Mouse (Mus musculus) cerebellum, adult 11 months (tissue): ENCODE data around the gene Pcnx3.

Experiments
- DNase-seq: peaks from one replicate; pipeline ENCODE4 v3.0.0; 2022

The Pcnx3 gene

DNA sequence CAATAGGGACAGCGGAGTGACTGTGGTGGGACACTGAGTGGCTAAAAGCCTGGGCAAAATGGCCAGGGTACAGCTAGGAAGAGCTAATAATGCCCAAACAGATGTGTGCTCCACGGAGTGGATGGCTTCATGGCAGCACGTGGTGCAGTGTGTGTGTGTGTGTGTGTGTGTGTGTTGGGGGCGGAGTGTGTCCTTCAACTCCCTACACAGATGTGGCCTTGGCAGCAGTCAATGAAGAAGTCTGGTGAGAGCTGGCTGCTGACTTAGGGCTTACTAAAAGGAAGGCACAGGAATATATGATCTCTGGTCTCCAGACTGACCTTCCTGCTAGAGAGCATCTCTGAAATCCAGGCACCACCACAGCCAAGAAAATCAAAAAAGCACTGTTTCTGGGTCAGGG is 20.3 kb downstream of the Pcnx3 start:
- DNase-seq: no peak

- no peak for DNase-seq
Observed at GRCm38 (mm10) chr19:5666386-5666785, 22.3 kb downstream of the Pcnx3 start.

- no peak for DNase-seq
Observed at GRCm38 (mm10) chr19:5665465-5665864, 23.2 kb downstream of the Pcnx3 start.

DNA sequence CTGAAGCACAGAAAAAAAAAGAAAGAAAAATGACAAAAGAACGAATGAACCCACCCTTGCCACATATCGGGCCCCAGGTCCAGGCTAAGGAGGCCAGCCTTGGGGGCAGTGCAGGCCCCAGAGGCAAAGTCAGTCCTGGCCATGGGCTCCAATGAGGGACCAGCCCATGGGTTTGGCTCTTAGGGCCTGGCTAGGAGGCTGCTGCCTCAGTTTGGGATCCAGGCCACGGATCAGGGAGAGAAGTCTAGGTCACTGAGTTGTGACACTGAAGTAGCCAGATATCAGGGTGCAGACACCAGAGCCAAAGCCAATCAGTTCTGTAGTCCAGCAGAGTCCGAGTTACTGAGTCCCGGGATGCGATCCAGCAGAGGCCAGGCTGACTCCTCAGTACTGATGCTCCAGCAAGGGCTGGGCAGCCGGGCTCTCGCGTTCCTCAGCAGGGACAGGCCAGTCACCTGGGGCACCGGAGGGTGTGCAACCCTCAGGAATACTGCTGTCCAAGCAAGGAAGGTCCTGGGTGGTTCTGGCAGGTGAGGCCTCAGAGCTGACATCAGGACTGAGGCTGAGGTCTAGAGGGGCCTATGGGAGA is 23.9 kb downstream of the Pcnx3 start:
- no peak for DNase-seq

DNA sequence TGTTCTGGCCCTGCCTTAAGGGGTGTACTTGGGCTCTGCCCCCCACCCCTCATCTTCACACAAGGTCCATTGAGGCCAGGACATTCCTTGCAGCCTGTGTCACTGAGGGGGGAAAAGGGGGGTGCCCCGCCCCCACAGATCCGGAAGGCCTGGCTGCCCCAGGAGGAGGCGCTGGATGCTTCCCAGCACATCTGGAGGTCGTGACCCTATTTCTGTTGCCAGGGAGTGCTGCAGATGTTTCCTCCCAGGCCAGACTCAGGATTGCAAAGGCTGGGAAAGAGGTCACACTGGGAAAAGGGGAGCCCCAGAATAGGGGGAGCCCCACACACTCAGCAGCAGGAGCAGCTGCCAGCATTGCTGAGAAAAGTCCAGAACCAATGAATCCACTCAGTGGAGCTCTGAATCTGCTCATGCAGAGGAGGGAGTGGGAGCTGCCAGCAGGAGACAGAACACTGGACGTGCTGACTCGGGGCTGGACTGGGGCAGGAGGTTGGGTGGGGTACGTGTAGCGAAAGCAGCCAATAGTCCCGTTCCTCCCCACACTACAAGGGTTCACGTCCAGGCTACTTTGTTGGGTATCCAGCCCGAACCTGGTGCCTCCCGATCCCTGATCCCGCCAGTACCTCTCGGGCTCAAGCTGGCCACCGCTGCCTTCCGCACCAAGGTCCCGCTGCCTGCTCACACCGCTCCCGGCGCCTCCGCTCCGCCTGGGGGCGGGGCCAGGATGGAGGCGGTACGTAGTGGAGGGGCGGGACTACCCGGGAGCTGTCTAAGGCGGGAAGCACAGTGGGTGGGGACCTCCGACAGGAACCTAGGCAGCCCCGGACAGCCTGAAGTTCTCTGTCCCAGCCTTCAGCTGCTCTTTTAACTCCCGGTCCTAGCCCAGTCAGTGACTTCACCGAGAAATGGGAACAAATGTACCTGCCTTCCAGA is 25.5 kb downstream of the Pcnx3 start, which contains the start of gene Sipa1:
Gene Sipa1 (minus strand): TSS at position 727 of the 933 bp plus-strand sequence.
- peak; percentile 55 for DNase-seq

- no peak for DNase-seq
Observed at GRCm38 (mm10) chr19:5662310-5662709, 26.4 kb downstream of the Pcnx3 start.

- DNase-seq: no peak
Observed at GRCm38 (mm10) chr19:5660942-5661751, 27.6 kb downstream of the Pcnx3 start.

GRCm38 (mm10) chr19:5654720-5655298 is 33.9 kb downstream of the Pcnx3 start:
- no peak for DNase-seq

DNA sequence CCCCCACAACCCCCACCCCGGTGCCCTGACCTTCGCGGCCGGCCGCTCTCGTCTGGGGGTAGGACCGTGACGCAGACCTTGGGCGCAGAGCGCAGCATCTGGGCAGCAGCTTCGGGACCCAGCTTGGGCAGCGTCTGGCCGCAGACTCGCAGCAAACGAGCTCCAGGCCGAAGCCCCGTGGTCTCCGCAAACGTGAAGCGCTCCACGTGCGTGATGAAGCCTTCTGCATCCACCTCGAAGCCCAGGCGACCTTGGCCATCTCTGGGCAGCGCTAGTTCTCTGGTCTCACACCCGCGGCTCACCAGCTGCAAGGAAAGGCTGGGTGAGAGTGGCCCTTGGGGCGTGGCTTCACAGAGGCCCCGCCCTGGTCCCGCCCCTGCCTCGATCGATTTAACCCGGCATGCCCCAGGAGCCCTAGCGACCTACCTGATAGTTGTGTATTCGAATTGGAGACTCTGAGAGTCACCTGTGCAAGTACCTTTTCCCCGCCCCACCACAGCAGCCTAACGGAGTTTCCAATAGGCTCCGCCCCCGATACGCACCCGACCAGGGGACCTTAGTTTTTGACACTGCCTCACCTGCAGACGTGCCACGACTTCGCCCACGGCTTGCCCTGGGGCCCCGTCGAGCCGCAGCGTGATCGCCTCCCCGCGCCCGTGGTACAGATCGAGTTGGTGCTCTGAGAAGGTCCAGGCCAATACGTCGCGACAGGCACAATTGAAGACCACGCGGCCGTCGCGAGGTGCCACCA is 34.6 kb downstream of the Pcnx3 start:
- no peak for DNase-seq

GRCm38 (mm10) chr19:5652570-5652969 is 36.1 kb downstream of the Pcnx3 start:
- DNase-seq: no peak

GRCm38 (mm10) chr19:5651502-5652274 is 37.0 kb downstream of the Pcnx3 start:
- DNase-seq: no peak

GRCm38 (mm10) chr19:5649298-5649741 is 39.4 kb downstream of the Pcnx3 start:
- no peak for DNase-seq

GRCm38 (mm10) chr19:5648401-5649297 is 40.1 kb downstream of the Pcnx3 start:
- DNase-seq: peak; percentile 56

DNA sequence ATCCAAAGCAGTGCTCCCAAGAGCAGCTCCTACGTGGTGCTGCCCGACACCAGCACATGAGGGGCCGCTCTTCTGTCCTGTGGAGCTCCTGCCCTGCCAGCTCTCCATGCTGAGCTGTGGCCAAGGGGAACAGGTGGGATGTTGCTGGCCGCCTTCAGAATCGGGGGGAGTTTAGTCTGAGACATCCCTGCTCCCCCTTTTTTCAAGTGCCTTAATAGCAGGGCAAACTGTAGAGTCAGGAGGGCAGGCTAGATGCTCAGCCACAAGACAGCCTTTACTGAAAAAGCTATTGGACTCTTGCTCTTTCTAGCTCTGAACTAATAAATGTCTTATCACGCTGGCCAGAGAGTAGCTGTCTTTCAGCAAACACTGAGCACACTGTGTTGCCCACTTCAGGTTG is 40.9 kb downstream of the Pcnx3 start:
- DNase-seq: no peak

- DNase-seq: no peak
Observed at GRCm38 (mm10) chr19:5646731-5647330, 41.9 kb downstream of the Pcnx3 start.

GRCm38 (mm10) chr19:5645280-5645679 is 43.4 kb downstream of the Pcnx3 start:
- no peak for DNase-seq

DNA sequence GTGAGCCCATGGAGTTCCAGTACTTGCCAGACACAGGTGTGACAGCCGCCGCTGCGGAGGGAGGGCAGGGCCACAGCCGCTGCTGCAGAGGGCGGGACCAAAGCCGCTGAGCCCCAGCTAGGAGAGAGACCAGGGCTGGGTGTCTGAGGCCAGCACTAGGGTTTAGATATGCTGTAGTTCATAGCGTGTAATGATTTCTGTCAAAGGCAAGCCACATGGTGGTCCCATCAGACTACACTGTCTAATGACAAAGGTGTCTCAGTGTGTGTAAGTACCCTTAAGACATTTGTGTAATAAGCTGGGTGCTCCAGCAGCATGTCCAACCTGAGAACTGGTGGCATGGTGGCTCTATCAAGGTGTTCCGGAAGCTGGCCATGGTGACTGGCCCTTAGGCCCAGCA is 47.1 kb downstream of the Pcnx3 start:
- no peak for DNase-seq

GRCm38 (mm10) chr19:5641021-5641420 is 47.7 kb downstream of the Pcnx3 start:
- no peak for DNase-seq

- no peak for DNase-seq
Observed at GRCm38 (mm10) chr19:5640339-5640738, 48.4 kb downstream of the Pcnx3 start.
